Mouse (Mus musculus): ENCODE results near the gene Ntm.

Ntm gene

GRCm38 (mm10) chr9:29812685-29813084, 150.3 kb downstream of the Ntm start:
- ChIA-PET POLR2A (no interaction called here), CTCF (no interaction called here)

- CTCF ChIA-PET, result no interaction called here
- POLR2A ChIA-PET, result no interaction called here
Observed at GRCm38 (mm10) chr9:29806790-29807189, 156.2 kb downstream of the Ntm start.

GRCm38 (mm10) chr9:29804483-29804882, 158.5 kb downstream of the Ntm start:
- ChIA-PET POLR2A (no interaction called here), CTCF (no interaction called here)

- POLR2A ChIA-PET, result interaction anchor here in 1 of 4 experiments (1.7 kb wide), 1 partner anchor 19 kb away, joined by 4 read pairs; no protein-coding TSS in a partner anchor
- CTCF ChIA-PET, result no interaction called here
Observed at GRCm38 (mm10) chr9:29803738-29804285, 159.1 kb downstream of the Ntm start.

GRCm38 (mm10) chr9:29802990-29803737, 159.8 kb downstream of the Ntm start:
- ChIA-PET CTCF (no interaction called here), POLR2A (interaction anchor here in 1 of 4 experiments (1.7 kb wide), 1 partner anchor 20 kb away, joined by 4 read pairs; no protein-coding TSS in a partner anchor)

- POLR2A ChIA-PET, result interaction anchor here in 1 of 4 experiments (1.7 kb wide), 1 partner anchor 21 kb away, joined by 4 read pairs; no protein-coding TSS in a partner anchor
- CTCF ChIA-PET, result no interaction called here
Observed at GRCm38 (mm10) chr9:29802071-29802705, 160.8 kb downstream of the Ntm start.

GRCm38 (mm10) chr9:29796281-29796680, 166.7 kb downstream of the Ntm start:
- POLR2A ChIA-PET, result no interaction called here
- CTCF ChIA-PET, result no interaction called here

GRCm38 (mm10) chr9:29791199-29791915, 171.6 kb downstream of the Ntm start:
- CTCF ChIA-PET, result interaction anchor here in 1 of 4 experiments (0.6 kb wide), 2 partner anchors 66 to 88 kb away, joined by 3 read pairs; no protein-coding TSS in a partner anchor

GRCm38 (mm10) chr9:29790017-29790416, 172.9 kb downstream of the Ntm start:
- CTCF ChIA-PET, result no interaction called here
- POLR2A ChIA-PET, result interaction anchor here in 1 of 4 experiments (0.5 kb wide), 1 partner anchor 224 kb away, joined by 3 read pairs; no protein-coding TSS in a partner anchor

More at GRCm38 (mm10) chr9:29791199-29791915, 171.6 kb downstream of the Ntm start:
- POLR2A ChIA-PET, result no interaction called here

- ChIA-PET CTCF (interaction anchor here in 1 of 4 experiments (0.5 kb wide), 1 partner anchor 46 kb away, joined by 3 read pairs; no protein-coding TSS in a partner anchor), POLR2A (no interaction called here)
Observed at GRCm38 (mm10) chr9:29788855-29789254, 174.1 kb downstream of the Ntm start.

GRCm38 (mm10) chr9:29787408-29787807, 175.5 kb downstream of the Ntm start:
- CTCF ChIA-PET, result no interaction called here
- POLR2A ChIA-PET, result no interaction called here

- CTCF ChIA-PET, result no interaction called here
- POLR2A ChIA-PET, result no interaction called here
Observed at GRCm38 (mm10) chr9:29782697-29783096, 180.2 kb downstream of the Ntm start.

- POLR2A ChIA-PET, result no interaction called here
- CTCF ChIA-PET, result no interaction called here
Observed at GRCm38 (mm10) chr9:29779739-29780138, 183.2 kb downstream of the Ntm start.

GRCm38 (mm10) chr9:29776951-29777350, 186.0 kb downstream of the Ntm start:
- CTCF ChIA-PET, result no interaction called here
- POLR2A ChIA-PET, result no interaction called here

GRCm38 (mm10) chr9:29776542-29776941, 186.4 kb downstream of the Ntm start:
- ChIA-PET POLR2A (interaction anchor here in 1 of 4 experiments (1.2 kb wide), 1 partner anchor 11 kb away, joined by 4 read pairs; no protein-coding TSS in a partner anchor), CTCF (no interaction called here)

- POLR2A ChIA-PET, result interaction anchor here in 1 of 4 experiments (1.2 kb wide), 1 partner anchor 10 kb away, joined by 4 read pairs; no protein-coding TSS in a partner anchor
Observed at GRCm38 (mm10) chr9:29776030-29776429, 186.9 kb downstream of the Ntm start.

GRCm38 (mm10) chr9:29772625-29773388, 190.1 kb downstream of the Ntm start:
- CTCF ChIA-PET, result no interaction called here

More at GRCm38 (mm10) chr9:29776030-29776429, 186.9 kb downstream of the Ntm start:
- CTCF ChIA-PET, result no interaction called here

GRCm38 (mm10) chr9:29771870-29772269, 191.1 kb downstream of the Ntm start:
- POLR2A ChIA-PET, result no interaction called here
- CTCF ChIA-PET, result no interaction called here

More at GRCm38 (mm10) chr9:29772625-29773388, 190.1 kb downstream of the Ntm start:
- POLR2A ChIA-PET, result no interaction called here
